Mouse (Mus musculus): ENCODE results near the gene H2afy2.
A peak's percentile ranks its signal among the peaks of the same experiment; 100 is the strongest.

H2afy2 gene

GRCm38 (mm10) chr10:61783621-61784251 lies at the start of gene H2afy2:
TSS of gene H2afy2 (minus strand) at chr10:61784147.
- peak; percentile 63 for DNase-seq (ENCODE audit: low spot score)

- no peak for DNase-seq (ENCODE audit: low spot score)
Observed at GRCm38 (mm10) chr10:61832713-61833112, 48.8 kb upstream of the H2afy2 start.

GRCm38 (mm10) chr10:61831741-61832140 lies 47.8 kb upstream of the H2afy2 start:
- no peak for DNase-seq (ENCODE audit: low spot score)

GRCm38 (mm10) chr10:61831251-61831650 lies 47.3 kb upstream of the H2afy2 start:
- no peak for DNase-seq (ENCODE audit: low spot score)

GRCm38 (mm10) chr10:61830817-61831216 lies 46.9 kb upstream of the H2afy2 start:
- DNase-seq (ENCODE audit: low spot score) = no peak

- DNase-seq (ENCODE audit: low spot score) = no peak
Observed at GRCm38 (mm10) chr10:61829046-61829445, 45.1 kb upstream of the H2afy2 start.

- DNase-seq (ENCODE audit: low spot score) = no peak
Observed at GRCm38 (mm10) chr10:61827950-61828936, 44.3 kb upstream of the H2afy2 start.

GRCm38 (mm10) chr10:61826753-61827435 lies 42.9 kb upstream of the H2afy2 start:
- DNase-seq (ENCODE audit: low spot score) = no peak

- DNase-seq (ENCODE audit: low spot score) = no peak
Observed at GRCm38 (mm10) chr10:61825979-61826752, 42.2 kb upstream of the H2afy2 start.

GRCm38 (mm10) chr10:61825536-61825935 lies 41.6 kb upstream of the H2afy2 start:
- no peak for DNase-seq (ENCODE audit: low spot score)

GRCm38 (mm10) chr10:61823731-61824115 lies 39.8 kb upstream of the H2afy2 start:
- DNase-seq (ENCODE audit: low spot score) = no peak

- DNase-seq (ENCODE audit: low spot score) = no peak
Observed at GRCm38 (mm10) chr10:61822968-61823730, 39.2 kb upstream of the H2afy2 start.

GRCm38 (mm10) chr10:61820050-61820449 lies 36.1 kb upstream of the H2afy2 start:
- no peak for DNase-seq (ENCODE audit: low spot score)

- no peak for DNase-seq (ENCODE audit: low spot score)
Observed at GRCm38 (mm10) chr10:61811987-61812386, 28.0 kb upstream of the H2afy2 start.

- DNase-seq (ENCODE audit: low spot score) = no peak
Observed at GRCm38 (mm10) chr10:61798133-61798576, 14.2 kb upstream of the H2afy2 start.

- DNase-seq (ENCODE audit: low spot score) = no peak
Observed at GRCm38 (mm10) chr10:61795458-61795857, 11.5 kb upstream of the H2afy2 start.

GRCm38 (mm10) chr10:61794971-61795370 lies 11.0 kb upstream of the H2afy2 start:
- no peak for DNase-seq (ENCODE audit: low spot score)

GRCm38 (mm10) chr10:61793015-61793414 lies 9.1 kb upstream of the H2afy2 start:
- no peak for DNase-seq (ENCODE audit: low spot score)

GRCm38 (mm10) chr10:61788499-61788898 lies 4.6 kb upstream of the H2afy2 start:
- DNase-seq (ENCODE audit: low spot score) = no peak

GRCm38 (mm10) chr10:61787541-61788313 lies 3.8 kb upstream of the H2afy2 start:
- DNase-seq (ENCODE audit: low spot score) = no peak

Data from urinary bladder, postnatal 14 days (tissue).